Mouse (Mus musculus): ENCODE measurements around the gene Bdh1. TPM values are rescaled to one million over a fixed set of nuclear protein-coding genes. Genes with fewer than 3 reads are reported as not detected.
"Not testable (repeated sequence)": the region's sequence is repeated elsewhere in the genome, so short reads cannot be mapped to it uniquely, and the experiment has no call there.

Gene Bdh1
- 115 and 125 TPM in 2 replicates for polyA plus RNA-seq (2015; fragmentation: Nextera tagmentation; extraction: Ambion mirVana)

DNA sequence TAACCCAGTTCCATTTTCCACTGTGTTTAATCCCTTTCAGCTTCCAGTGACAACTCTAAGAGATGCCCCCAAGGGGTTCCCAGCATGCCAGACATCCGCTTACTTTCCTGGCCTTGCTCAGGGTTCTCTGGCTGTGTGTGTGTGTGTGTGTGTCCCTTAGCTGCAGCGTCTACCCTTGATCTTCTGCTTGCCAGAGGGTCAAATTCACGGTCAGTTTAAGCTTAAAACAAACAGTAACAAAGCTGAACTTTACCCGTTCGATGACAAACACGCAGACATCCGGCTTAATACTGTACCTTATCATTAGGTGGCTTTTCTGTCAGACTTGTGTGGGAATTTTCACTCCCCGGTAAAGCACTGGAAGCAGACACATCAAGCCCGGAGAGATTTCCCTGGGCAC, at the start of gene Bdh1:
Bdh1 (plus strand) TSS at position 281 of the 400 bp plus-strand sequence.
- Histone ChIP-seq H3K27ac (replicated peaks) (no peak within 1 kb of the TSS), H3K9me3 (ENCODE audit: control insufficient read depth, low read length) (no peaks in the 10 kb centered on the region), H3K27me3 (ENCODE audit: control insufficient read depth, insufficient read depth, low read length) (no peaks in the 10 kb centered on the region), H3K36me3 (ENCODE audit: control insufficient read depth, insufficient read depth, low read length) (no peaks in the 10 kb centered on the region), H3K4me1 (replicated peaks; ENCODE audit: control insufficient read depth, insufficient read depth) (no peaks in the 10 kb centered on the region), H3K4me3 (ENCODE audit: low read depth, low read length) (no peak within 1 kb of the TSS), H3K4me2 (replicated peaks; ENCODE audit: low read depth) (no peak within 1 kb of the TSS), H3K9ac (ENCODE audit: low read length) (no peak within 1 kb of the TSS)
- WGBS = 53% methylated on average over 9 of the region's 9 CpGs
- DNase-seq (ENCODE audit: low spot score) = no peak
- TF ChIP-seq CTCF (IDR thresholded peaks at IDR 0.05; ENCODE audit: low read depth) = no peak
- no peak for TF ChIP-seq EP300 (optimal IDR thresholded peaks at IDR 0.05)
- peak; percentile 27; the same call in 1 of the 2 replicates for ATAC-seq (ENCODE audit: low FRiP score, low TSS enrichment)

DNA sequence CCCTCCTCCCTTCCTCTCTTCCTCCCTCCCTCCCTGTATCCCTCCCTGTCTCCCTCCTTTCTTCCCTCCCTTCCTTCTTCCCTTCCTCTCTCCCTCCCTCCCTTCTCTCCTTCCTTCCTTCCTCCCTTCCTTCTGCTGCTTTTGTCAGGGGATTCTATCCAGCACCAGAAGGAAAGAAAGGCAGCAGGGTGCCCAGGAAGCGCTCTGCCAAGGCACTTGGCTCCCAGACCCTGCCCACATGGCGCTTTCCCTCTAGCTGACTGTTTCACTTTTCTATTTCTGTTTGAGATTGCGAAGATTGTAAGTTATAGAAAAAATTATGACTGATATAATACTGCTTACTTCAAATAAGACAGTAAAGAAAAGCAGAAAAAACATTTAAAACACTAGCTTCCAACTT, 49.8 kb upstream of the Bdh1 start:
- not testable (repeated sequence) for H3K27me3 ChIP-seq (ENCODE audit: control insufficient read depth, insufficient read depth, low read length); DNase-seq (ENCODE audit: low spot score); ATAC-seq (ENCODE audit: low FRiP score, low TSS enrichment); H3K9me3 ChIP-seq (ENCODE audit: control insufficient read depth, low read length); H3K4me1 ChIP-seq (replicated peaks; ENCODE audit: control insufficient read depth, insufficient read depth); H3K27ac ChIP-seq (replicated peaks); H3K36me3 ChIP-seq (ENCODE audit: control insufficient read depth, insufficient read depth, low read length); H3K9ac ChIP-seq (ENCODE audit: low read length); H3K4me3 ChIP-seq (ENCODE audit: low read depth, low read length); H3K4me2 ChIP-seq (replicated peaks; ENCODE audit: low read depth)
- 91% methylated on average over 3 of the region's 3 CpGs for WGBS

GRCm38 (mm10) chr16:31375877-31376582, 46.0 kb upstream of the Bdh1 start:
- H3K4me2 ChIP-seq (replicated peaks; ENCODE audit: low read depth); DNase-seq (ENCODE audit: low spot score); H3K4me1 ChIP-seq (replicated peaks; ENCODE audit: control insufficient read depth, insufficient read depth); H3K4me3 ChIP-seq (ENCODE audit: low read depth, low read length); H3K9ac ChIP-seq (ENCODE audit: low read length); ATAC-seq (ENCODE audit: low FRiP score, low TSS enrichment); H3K36me3 ChIP-seq (ENCODE audit: control insufficient read depth, insufficient read depth, low read length); H3K27me3 ChIP-seq (ENCODE audit: control insufficient read depth, insufficient read depth, low read length); H3K9me3 ChIP-seq (ENCODE audit: control insufficient read depth, low read length); H3K27ac ChIP-seq (replicated peaks): not testable (repeated sequence)
- 65% methylated on average over 4 of the region's 4 CpGs for WGBS

GRCm38 (mm10) chr16:31388269-31388668, 33.8 kb upstream of the Bdh1 start:
- ATAC-seq (ENCODE audit: low FRiP score, low TSS enrichment); H3K4me2 ChIP-seq (replicated peaks; ENCODE audit: low read depth); DNase-seq (ENCODE audit: low spot score); H3K4me1 ChIP-seq (replicated peaks; ENCODE audit: control insufficient read depth, insufficient read depth); H3K36me3 ChIP-seq (ENCODE audit: control insufficient read depth, insufficient read depth, low read length); H3K9ac ChIP-seq (ENCODE audit: low read length); H3K4me3 ChIP-seq (ENCODE audit: low read depth, low read length); H3K9me3 ChIP-seq (ENCODE audit: control insufficient read depth, low read length); H3K27ac ChIP-seq (replicated peaks); H3K27me3 ChIP-seq (ENCODE audit: control insufficient read depth, insufficient read depth, low read length): not testable (repeated sequence)
- 75% methylated on average over 3 of the region's 3 CpGs for WGBS

DNA sequence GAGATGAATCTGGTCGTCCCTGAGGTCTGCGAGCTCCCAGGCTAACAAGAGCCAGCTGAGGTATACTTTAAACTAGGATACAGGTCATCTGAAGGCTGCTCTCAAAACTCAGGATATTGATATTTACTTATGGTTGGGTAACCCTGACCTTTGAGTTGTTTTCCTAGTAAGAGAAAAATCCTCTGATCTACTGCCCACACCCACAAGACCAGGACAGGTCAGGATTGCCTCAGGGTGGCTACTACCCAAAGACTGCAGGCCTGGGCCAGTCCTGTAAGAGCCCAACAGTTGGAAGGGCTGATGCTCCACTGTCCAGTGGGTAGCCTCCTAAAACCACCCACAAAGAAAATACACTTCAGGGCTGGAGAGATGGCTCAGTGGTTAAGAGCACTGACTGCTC, 22.8 kb upstream of the Bdh1 start:
- no peaks in the 10 kb centered on the region for H3K9me3 ChIP-seq (ENCODE audit: control insufficient read depth, low read length)
- no peak overlapping the region for H3K4me2 ChIP-seq (replicated peaks; ENCODE audit: low read depth)
- H3K36me3 ChIP-seq (ENCODE audit: control insufficient read depth, insufficient read depth, low read length) = no peaks in the 10 kb centered on the region
- WGBS = 55% methylated on average over 2 of the region's 2 CpGs
- ATAC-seq (ENCODE audit: low FRiP score, low TSS enrichment) (peak; percentile 88), DNase-seq (ENCODE audit: low spot score) (no peak)
- no peaks in the 10 kb centered on the region for H3K27me3 ChIP-seq (ENCODE audit: control insufficient read depth, insufficient read depth, low read length)
- no peak overlapping the region for H3K9ac ChIP-seq (ENCODE audit: low read length)
- no peak overlapping the region for H3K4me3 ChIP-seq (ENCODE audit: low read depth, low read length)
- H3K27ac ChIP-seq (replicated peaks) = no peak overlapping the region
- no peaks in the 10 kb centered on the region for H3K4me1 ChIP-seq (replicated peaks; ENCODE audit: control insufficient read depth, insufficient read depth)
- TF ChIP-seq CTCF (IDR thresholded peaks at IDR 0.05; ENCODE audit: low read depth) = no peak
- no peak for TF ChIP-seq EP300 (optimal IDR thresholded peaks at IDR 0.05)

DNA sequence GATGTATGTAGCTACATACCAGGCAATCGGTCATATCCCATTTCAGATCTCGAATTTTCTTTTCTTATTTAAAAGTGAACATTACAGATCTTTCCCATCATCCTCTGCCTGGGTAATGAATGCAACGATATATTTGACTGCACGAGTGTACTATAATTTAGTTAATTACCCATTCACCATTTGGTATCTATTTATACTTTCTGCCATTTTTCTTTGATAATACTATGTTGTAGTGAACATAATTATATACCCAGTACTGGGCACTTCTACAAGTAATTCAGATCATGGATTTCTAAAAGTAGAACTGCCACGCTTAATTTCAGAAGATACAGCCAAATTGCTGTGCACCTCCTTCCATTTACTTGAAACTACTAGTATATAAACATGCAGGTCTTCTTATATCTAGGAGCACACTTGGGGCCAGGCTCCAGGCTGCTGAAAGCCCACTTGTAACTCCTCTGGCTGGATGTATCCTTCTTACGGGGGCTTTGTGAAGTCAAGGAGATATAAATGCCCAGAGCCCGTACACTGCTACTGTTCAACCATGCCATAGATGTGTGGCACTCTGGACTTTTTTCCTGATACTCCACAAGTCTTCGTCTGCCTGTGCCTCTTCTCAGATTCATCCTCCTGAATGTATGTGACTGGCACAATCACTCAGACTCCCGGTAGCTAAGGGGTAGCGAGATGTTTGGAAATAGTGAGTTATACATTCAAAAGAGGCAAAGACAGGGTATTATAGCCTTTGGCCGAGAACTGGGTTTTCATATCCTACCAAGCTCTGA, 21.0 kb upstream of the Bdh1 start:
- Histone ChIP-seq H3K4me1 (replicated peaks; ENCODE audit: control insufficient read depth, insufficient read depth) (no peaks in the 10 kb centered on the region), H3K9ac (ENCODE audit: low read length) (no peak overlapping the region), H3K27ac (replicated peaks) (no peak overlapping the region), H3K4me3 (ENCODE audit: low read depth, low read length) (no peak overlapping the region), H3K27me3 (ENCODE audit: control insufficient read depth, insufficient read depth, low read length) (no peaks in the 10 kb centered on the region), H3K9me3 (ENCODE audit: control insufficient read depth, low read length) (no peaks in the 10 kb centered on the region), H3K4me2 (replicated peaks; ENCODE audit: low read depth) (no peak overlapping the region), H3K36me3 (ENCODE audit: control insufficient read depth, insufficient read depth, low read length) (no peaks in the 10 kb centered on the region)
- no peak for DNase-seq (ENCODE audit: low spot score)
- ATAC-seq (ENCODE audit: low FRiP score, low TSS enrichment) = no peak
- TF ChIP-seq EP300 (optimal IDR thresholded peaks at IDR 0.05) = no peak
- WGBS = 91% methylated on average over 11 of the region's 11 CpGs
